Mouse (Mus musculus) liver, adult (tissue): ENCODE results near the gene Ckb.

Source experiments
- GATA4 ChIP-seq: IDR thresholded peaks from 2 replicates; pipeline ENCODE4 v1.6.1; 2014; ENCODE audit warnings: mild to moderate bottlenecking, low read length; ENCODE audit not compliant: insufficient replicate concordance

Gene Ckb

DNA sequence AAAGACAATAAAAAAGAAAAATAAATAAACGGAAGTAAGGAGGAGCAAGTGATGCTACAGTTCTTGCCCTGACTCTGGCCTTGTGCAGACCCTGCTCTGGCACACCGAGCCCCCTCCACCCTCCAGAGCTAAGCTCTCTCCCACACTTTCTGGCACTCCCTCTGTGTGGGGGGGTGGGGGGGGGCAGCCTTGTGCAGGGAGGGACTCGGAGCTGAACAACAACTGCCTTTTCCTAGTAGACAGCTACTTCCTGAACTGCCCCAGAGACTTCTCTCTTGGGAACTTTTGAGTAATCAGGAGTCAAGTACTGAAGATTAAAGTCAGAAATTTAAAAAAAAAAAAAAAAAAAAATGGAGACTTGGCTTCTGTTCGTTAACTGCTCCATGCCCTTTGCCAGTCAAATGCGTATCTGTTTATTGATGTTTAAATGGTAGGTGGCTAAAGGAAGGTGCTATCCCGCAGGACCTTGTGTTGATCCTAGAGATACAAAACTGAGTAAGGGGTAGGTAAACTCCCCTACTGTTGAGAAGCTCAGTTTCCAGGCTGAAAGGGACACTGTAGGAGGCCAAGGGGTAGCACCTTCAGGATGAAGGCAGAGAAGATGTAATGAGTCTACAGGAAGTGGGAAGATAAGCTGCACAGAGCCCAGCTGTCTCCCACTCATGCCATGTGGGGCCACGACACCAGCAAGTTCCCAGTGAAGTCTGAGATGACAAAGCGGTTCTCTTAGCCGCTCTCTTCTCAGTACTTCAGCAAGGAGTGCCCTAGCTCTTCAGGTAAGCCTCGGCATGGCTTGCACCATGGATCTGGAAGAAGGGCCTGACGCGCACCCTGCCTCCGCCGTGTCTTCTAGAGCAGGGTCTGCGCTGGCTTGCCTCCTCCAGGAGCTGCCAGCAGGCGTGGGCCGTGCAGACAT, 8.7 kb downstream of the Ckb start:
- TF ChIP-seq GATA4, result no peak

DNA sequence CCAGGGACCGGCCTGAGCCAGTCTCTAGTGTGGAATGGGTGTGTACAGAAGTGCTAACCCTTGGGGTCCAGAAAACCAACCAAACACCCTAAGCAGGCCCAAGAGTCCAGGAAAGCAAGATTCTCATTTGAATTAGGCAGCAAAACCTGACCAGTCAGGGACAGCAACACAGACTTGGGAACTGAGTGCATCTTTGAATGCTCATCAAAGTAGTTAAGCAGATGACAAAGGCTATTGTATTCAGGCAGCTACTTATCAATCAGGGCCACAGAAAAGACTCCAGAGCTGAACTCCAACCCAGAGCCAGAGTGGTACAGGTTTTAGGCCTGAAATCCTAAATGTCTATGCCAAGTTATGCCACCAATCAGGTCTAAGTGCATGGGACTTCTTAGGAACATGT, 11.5 kb downstream of the Ckb start:
- no peak for TF ChIP-seq GATA4

DNA sequence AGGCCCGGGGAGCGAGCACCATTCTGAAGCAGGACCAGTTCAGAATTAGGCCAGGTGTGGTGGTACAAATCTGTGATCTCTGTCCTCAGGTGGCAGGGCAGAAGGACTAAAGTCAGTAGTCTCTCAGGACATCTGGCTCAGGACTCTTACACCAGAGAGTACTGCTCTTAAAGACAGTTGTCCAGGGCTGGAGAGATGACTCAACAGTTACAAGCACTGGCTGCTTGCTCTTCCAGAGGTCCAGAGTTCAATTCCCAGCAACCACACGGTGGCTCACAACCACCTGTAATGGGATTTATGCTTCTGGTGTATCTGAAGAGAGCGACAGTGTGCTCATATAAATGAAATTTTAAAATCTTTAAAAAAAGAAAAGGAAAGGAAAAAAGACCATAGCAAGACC, 12.8 kb downstream of the Ckb start:
- no peak for TF ChIP-seq GATA4

- no peak for TF ChIP-seq GATA4
Measured at GRCm38 (mm10) chr12:111655695-111656094, 16.4 kb downstream of the Ckb start.

DNA sequence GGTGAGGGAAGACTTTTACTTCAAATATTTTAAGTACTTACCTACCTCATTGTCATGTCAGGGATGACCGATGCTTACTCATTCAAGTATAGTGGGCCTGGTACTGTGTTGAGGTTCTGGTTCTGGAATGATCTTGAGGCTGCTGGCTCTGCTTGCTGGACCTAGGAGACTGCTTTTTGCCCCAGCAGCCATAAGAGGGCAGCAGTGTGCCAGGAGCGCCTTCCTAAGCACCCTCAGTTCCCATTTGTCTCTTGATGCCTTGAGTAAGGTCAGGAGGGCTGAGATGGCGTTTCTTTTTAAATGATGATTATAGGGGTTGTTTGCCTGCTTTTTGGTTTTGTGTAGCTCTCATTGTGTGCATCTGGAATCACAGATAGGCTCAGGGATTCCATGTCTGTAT, 18.7 kb downstream of the Ckb start:
- no peak for TF ChIP-seq GATA4

DNA sequence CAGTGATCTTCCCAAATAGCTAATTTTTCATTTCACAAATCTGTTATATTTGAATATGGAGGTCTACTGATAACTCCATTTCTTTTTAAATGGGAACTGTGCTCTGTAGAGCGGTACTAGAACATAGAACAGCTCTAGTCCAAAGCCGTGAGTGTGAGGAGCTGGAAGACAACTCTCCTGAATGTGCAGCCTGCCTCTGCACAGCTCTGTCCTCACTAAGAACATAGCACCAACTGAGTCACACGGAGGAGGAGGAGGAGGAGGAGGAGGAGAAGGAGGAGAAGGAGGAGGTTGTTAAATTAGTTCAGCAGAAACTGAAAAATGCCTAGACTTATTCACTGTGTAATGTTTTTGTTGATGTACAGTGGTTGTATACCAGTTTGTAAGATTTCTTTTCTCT, 19.2 kb downstream of the Ckb start:
- TF ChIP-seq GATA4, result no peak

GRCm38 (mm10) chr12:111648061-111648645, 24.0 kb downstream of the Ckb start:
- TF ChIP-seq GATA4, result no peak
